Mouse (Mus musculus): ENCODE measurements at regions not wholly inside any gene's neighbourhood (a gene's known extent, or its start where the extent isn't known, plus 50 kb on each side); places are given as distances from the start of the nearest gene placed in this dataset.

- H3K27me3 ChIP-seq (ENCODE audit: control insufficient read depth, insufficient read depth, low read length) = no peaks in the 10 kb centered on the region
- H3K36me3 ChIP-seq (ENCODE audit: control insufficient read depth, insufficient read depth, low read length) = no peaks in the 10 kb centered on the region
- no peak overlapping the region for H3K4me2 ChIP-seq (ENCODE audit: low read depth, low read length)
- H3K9me3 ChIP-seq (ENCODE audit: control insufficient read depth, low read length) = no peaks in the 10 kb centered on the region
- no peak overlapping the region for H3K9ac ChIP-seq (replicated peaks; ENCODE audit: low read depth, low read length)
- H3K4me3 ChIP-seq (ENCODE audit: low read depth, low read length) = no peak overlapping the region
- no peak overlapping the region for H3K27ac ChIP-seq (ENCODE audit: low read depth, low read length)
- ATAC-seq (ENCODE audit: low read depth) = no peak
- WGBS = 84% methylated on average over 2 of the region's 2 CpGs
- H3K4me1 ChIP-seq (ENCODE audit: control insufficient read depth, insufficient read depth, low read length) = no peaks in the 10 kb centered on the region
Measured at GRCm38 (mm10) chr10:67785563-67785962, 126.9 kb downstream of the Zfp365 start.

- H3K36me3 ChIP-seq (ENCODE audit: control insufficient read depth, insufficient read depth, low read length) = no peaks in the 10 kb centered on the region
- H3K9ac ChIP-seq (replicated peaks; ENCODE audit: low read depth, low read length) = no peak overlapping the region
- no peak for ATAC-seq (ENCODE audit: low read depth)
- H3K9me3 ChIP-seq (ENCODE audit: control insufficient read depth, low read length) = no peaks in the 10 kb centered on the region
- no peaks in the 10 kb centered on the region for H3K4me1 ChIP-seq (ENCODE audit: control insufficient read depth, insufficient read depth, low read length)
- no peak overlapping the region for H3K27ac ChIP-seq (ENCODE audit: low read depth, low read length)
- WGBS = 85% methylated on average over 10 of the region's 10 CpGs
- H3K4me2 ChIP-seq (ENCODE audit: low read depth, low read length) = no peak overlapping the region
- H3K4me3 ChIP-seq (ENCODE audit: low read depth, low read length) = no peak overlapping the region
- H3K27me3 ChIP-seq (ENCODE audit: control insufficient read depth, insufficient read depth, low read length) = no peaks in the 10 kb centered on the region
Measured at GRCm38 (mm10) chr10:67778341-67778740, 134.1 kb downstream of the Zfp365 start.

DNA sequence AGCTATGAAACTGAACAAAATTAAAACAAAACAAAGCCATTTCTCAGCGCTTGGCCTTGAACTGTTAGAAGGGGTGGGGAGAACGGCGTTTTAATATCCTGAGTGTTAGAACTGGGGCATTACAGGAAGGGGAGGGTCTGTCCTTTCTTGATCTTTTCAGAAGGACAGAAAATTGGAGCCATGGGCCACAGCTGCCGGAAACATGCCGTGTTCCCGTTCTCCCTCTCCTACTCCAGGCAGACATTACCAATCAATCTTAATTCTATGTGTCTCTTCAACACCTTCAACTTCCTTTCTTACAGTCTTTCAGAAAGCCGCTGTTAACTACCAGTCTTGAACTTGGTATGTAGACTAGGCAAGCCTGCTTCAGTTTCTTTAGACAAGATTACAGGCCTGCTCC is 134.7 kb downstream of the Zfp365 start:
- Histone ChIP-seq H3K27ac (ENCODE audit: low read depth, low read length) (no peak overlapping the region), H3K4me3 (ENCODE audit: low read depth, low read length) (no peak overlapping the region), H3K4me2 (ENCODE audit: low read depth, low read length) (no peak overlapping the region), H3K9ac (replicated peaks; ENCODE audit: low read depth, low read length) (no peak overlapping the region), H3K9me3 (ENCODE audit: control insufficient read depth, low read length) (no peaks in the 10 kb centered on the region), H3K36me3 (ENCODE audit: control insufficient read depth, insufficient read depth, low read length) (no peaks in the 10 kb centered on the region), H3K27me3 (ENCODE audit: control insufficient read depth, insufficient read depth, low read length) (no peaks in the 10 kb centered on the region), H3K4me1 (ENCODE audit: control insufficient read depth, insufficient read depth, low read length) (no peaks in the 10 kb centered on the region)
- WGBS = 94% methylated on average over 7 of the region's 7 CpGs
- no peak for ATAC-seq (ENCODE audit: low read depth)

- H3K4me1 ChIP-seq (ENCODE audit: control insufficient read depth, insufficient read depth, low read length) = no peaks in the 10 kb centered on the region
- ATAC-seq (ENCODE audit: low read depth) = no peak
- 92% methylated on average over 9 of the region's 9 CpGs for WGBS
Measured at GRCm38 (mm10) chr10:67776851-67777250, 135.6 kb downstream of the Zfp365 start.

GRCm38 (mm10) chr10:67771796-67772195 is 140.7 kb downstream of the Zfp365 start:
- ATAC-seq (ENCODE audit: low read depth) = no peak
- 87% methylated on average over 8 of the region's 8 CpGs for WGBS
- no peak overlapping the region for H3K4me3 ChIP-seq (ENCODE audit: low read depth, low read length)

More at GRCm38 (mm10) chr10:67776851-67777250, 135.6 kb downstream of the Zfp365 start:
- Histone ChIP-seq H3K27ac (ENCODE audit: low read depth, low read length) (no peak overlapping the region), H3K36me3 (ENCODE audit: control insufficient read depth, insufficient read depth, low read length) (no peaks in the 10 kb centered on the region), H3K4me2 (ENCODE audit: low read depth, low read length) (no peak overlapping the region), H3K9me3 (ENCODE audit: control insufficient read depth, low read length) (no peaks in the 10 kb centered on the region), H3K27me3 (ENCODE audit: control insufficient read depth, insufficient read depth, low read length) (no peaks in the 10 kb centered on the region), H3K4me3 (ENCODE audit: low read depth, low read length) (no peak overlapping the region), H3K9ac (replicated peaks; ENCODE audit: low read depth, low read length) (no peak overlapping the region)

DNA sequence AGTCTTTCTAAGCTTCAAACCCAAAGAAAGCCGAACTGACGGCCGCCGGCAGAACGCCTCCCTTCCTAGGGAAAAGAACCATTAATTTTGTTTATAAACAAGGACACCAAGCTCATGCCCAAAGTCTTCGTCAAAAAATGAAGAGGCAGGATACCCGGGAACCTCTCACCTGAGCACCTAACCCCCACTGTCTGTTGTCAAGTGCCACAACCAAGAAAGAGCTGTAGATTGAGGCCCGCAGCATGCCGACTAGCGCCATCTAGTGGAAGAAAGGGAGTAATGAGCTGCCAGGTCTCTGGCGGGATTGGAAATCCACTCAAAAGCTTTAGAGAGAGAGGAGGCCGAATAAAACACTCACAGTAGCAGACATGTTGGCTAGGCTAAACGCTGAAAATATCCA is 146.4 kb downstream of the Zfp365 start:
- Histone ChIP-seq H3K27ac (ENCODE audit: low read depth, low read length) (no peak overlapping the region), H3K36me3 (ENCODE audit: control insufficient read depth, insufficient read depth, low read length) (no peaks in the 10 kb centered on the region), H3K9me3 (ENCODE audit: control insufficient read depth, low read length) (no peaks in the 10 kb centered on the region), H3K4me2 (ENCODE audit: low read depth, low read length) (no peak overlapping the region), H3K4me3 (ENCODE audit: low read depth, low read length) (no peak overlapping the region), H3K27me3 (ENCODE audit: control insufficient read depth, insufficient read depth, low read length) (no peaks in the 10 kb centered on the region), H3K9ac (replicated peaks; ENCODE audit: low read depth, low read length) (no peak overlapping the region), H3K4me1 (ENCODE audit: control insufficient read depth, insufficient read depth, low read length) (no peaks in the 10 kb centered on the region)
- 44% methylated on average over 13 of the region's 13 CpGs for WGBS
- ATAC-seq (ENCODE audit: low read depth) = no peak

More at GRCm38 (mm10) chr10:67771796-67772195, 140.7 kb downstream of the Zfp365 start:
- H3K36me3 ChIP-seq (ENCODE audit: control insufficient read depth, insufficient read depth, low read length) = no peaks in the 10 kb centered on the region
- H3K27ac ChIP-seq (ENCODE audit: low read depth, low read length) = no peak overlapping the region
- H3K4me1 ChIP-seq (ENCODE audit: control insufficient read depth, insufficient read depth, low read length) = no peaks in the 10 kb centered on the region
- H3K9me3 ChIP-seq (ENCODE audit: control insufficient read depth, low read length) = no peaks in the 10 kb centered on the region
- H3K27me3 ChIP-seq (ENCODE audit: control insufficient read depth, insufficient read depth, low read length) = no peaks in the 10 kb centered on the region
- H3K9ac ChIP-seq (replicated peaks; ENCODE audit: low read depth, low read length) = no peak overlapping the region
- no peak overlapping the region for H3K4me2 ChIP-seq (ENCODE audit: low read depth, low read length)

- Histone ChIP-seq H3K4me1 (ENCODE audit: control insufficient read depth, insufficient read depth, low read length) (no peaks in the 10 kb centered on the region), H3K36me3 (ENCODE audit: control insufficient read depth, insufficient read depth, low read length) (no peaks in the 10 kb centered on the region), H3K4me3 (ENCODE audit: low read depth, low read length) (no peak overlapping the region), H3K9ac (replicated peaks; ENCODE audit: low read depth, low read length) (no peak overlapping the region), H3K9me3 (ENCODE audit: control insufficient read depth, low read length) (no peaks in the 10 kb centered on the region), H3K27me3 (ENCODE audit: control insufficient read depth, insufficient read depth, low read length) (no peaks in the 10 kb centered on the region), H3K4me2 (ENCODE audit: low read depth, low read length) (no peak overlapping the region), H3K27ac (ENCODE audit: low read depth, low read length) (no peak overlapping the region)
- 72% methylated on average over 3 of the region's 3 CpGs for whole genome bisulfite sequencing
- no peak for ATAC-seq (ENCODE audit: low read depth)
Measured at GRCm38 (mm10) chr10:67760424-67760823, 152.0 kb downstream of the Zfp365 start.

- WGBS = 88% methylated on average over 4 of the region's 4 CpGs
- H3K4me2 ChIP-seq (ENCODE audit: low read depth, low read length) = no peak overlapping the region
Measured at GRCm38 (mm10) chr10:67748121-67748520, 164.3 kb downstream of the Zfp365 start.

DNA sequence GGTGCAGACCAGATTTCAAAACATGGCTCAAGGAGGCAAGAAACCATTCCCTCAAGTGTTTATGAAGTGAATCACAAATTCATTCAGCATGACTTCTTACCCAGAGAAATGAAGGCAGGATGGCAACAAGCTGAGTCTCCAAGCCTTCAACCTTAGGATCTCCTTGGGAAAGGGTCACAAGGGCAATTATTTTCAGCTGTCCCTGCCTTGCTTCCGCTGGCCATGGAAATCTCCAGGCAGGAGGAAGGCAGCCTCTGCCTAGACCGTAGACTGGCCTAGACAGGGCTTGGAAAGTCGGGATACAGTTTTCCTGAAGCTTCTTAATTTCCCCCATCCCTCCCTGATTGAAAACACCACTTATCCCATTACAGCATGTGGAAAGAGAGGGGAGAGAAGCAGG is 165.0 kb downstream of the Zfp365 start:
- no peaks in the 10 kb centered on the region for H3K36me3 ChIP-seq (ENCODE audit: control insufficient read depth, insufficient read depth, low read length)
- ATAC-seq (ENCODE audit: low read depth) = no peak
- no peak overlapping the region for H3K9ac ChIP-seq (replicated peaks; ENCODE audit: low read depth, low read length)
- no peaks in the 10 kb centered on the region for H3K9me3 ChIP-seq (ENCODE audit: control insufficient read depth, low read length)
- H3K27me3 ChIP-seq (ENCODE audit: control insufficient read depth, insufficient read depth, low read length) = no peaks in the 10 kb centered on the region
- H3K4me1 ChIP-seq (ENCODE audit: control insufficient read depth, insufficient read depth, low read length) = no peaks in the 10 kb centered on the region
- H3K4me2 ChIP-seq (ENCODE audit: low read depth, low read length) = no peak overlapping the region
- no peak overlapping the region for H3K4me3 ChIP-seq (ENCODE audit: low read depth, low read length)
- WGBS = 85% methylated on average over 3 of the region's 3 CpGs
- no peak overlapping the region for H3K27ac ChIP-seq (ENCODE audit: low read depth, low read length)

More at GRCm38 (mm10) chr10:67748121-67748520, 164.3 kb downstream of the Zfp365 start:
- Histone ChIP-seq H3K9me3 (ENCODE audit: control insufficient read depth, low read length) (no peaks in the 10 kb centered on the region), H3K27ac (ENCODE audit: low read depth, low read length) (no peak overlapping the region), H3K4me3 (ENCODE audit: low read depth, low read length) (no peak overlapping the region), H3K36me3 (ENCODE audit: control insufficient read depth, insufficient read depth, low read length) (no peaks in the 10 kb centered on the region), H3K27me3 (ENCODE audit: control insufficient read depth, insufficient read depth, low read length) (no peaks in the 10 kb centered on the region), H3K9ac (replicated peaks; ENCODE audit: low read depth, low read length) (no peak overlapping the region), H3K4me1 (ENCODE audit: control insufficient read depth, insufficient read depth, low read length) (no peaks in the 10 kb centered on the region)
- no peak for ATAC-seq (ENCODE audit: low read depth)

- Histone ChIP-seq H3K4me3 (ENCODE audit: low read depth, low read length) (no peak overlapping the region), H3K9ac (replicated peaks; ENCODE audit: low read depth, low read length) (no peak overlapping the region), H3K9me3 (ENCODE audit: control insufficient read depth, low read length) (no peaks in the 10 kb centered on the region), H3K27ac (ENCODE audit: low read depth, low read length) (no peak overlapping the region), H3K27me3 (ENCODE audit: control insufficient read depth, insufficient read depth, low read length) (no peaks in the 10 kb centered on the region), H3K36me3 (ENCODE audit: control insufficient read depth, insufficient read depth, low read length) (no peaks in the 10 kb centered on the region), H3K4me2 (ENCODE audit: low read depth, low read length) (no peak overlapping the region), H3K4me1 (ENCODE audit: control insufficient read depth, insufficient read depth, low read length) (no peaks in the 10 kb centered on the region)
- WGBS = 81% methylated on average over 3 of the region's 3 CpGs
- no peak for ATAC-seq (ENCODE audit: low read depth)
Measured at GRCm38 (mm10) chr10:67746140-67746539, 166.3 kb downstream of the Zfp365 start.

Data from neural tube, embryonic 14.5 days (tissue).